Mouse (Mus musculus) forebrain, embryonic 15.5 days (tissue): ENCODE measurements around the gene Arhgap45. TPM values are rescaled to one million over a fixed set of nuclear protein-coding genes. Genes with fewer than 3 reads are reported as not detected.
"Not testable (repeated sequence)": the region's sequence is repeated elsewhere in the genome, so short reads cannot be mapped to it uniquely, and the experiment has no call there.

Source experiments
- ATAC-seq: fragments of 200-750 bp; cut with Nextera tagmentation; replicated peaks from 2 replicates; pipeline ENCODE4 v1.8.0; 2017; ENCODE audit warnings: mild to moderate bottlenecking, moderate TSS enrichment, moderate library complexity
- H3K27ac ChIP-seq: fragments of 300-500 bp; sonication (generic); replicated peaks from 2 replicates; pipeline ENCODE4 v1.5.1; 2015; ENCODE audit warnings: mild to moderate bottlenecking, inconsistent platforms
- H3K27me3 ChIP-seq: fragments of 300-500 bp; sonication (generic); 2 replicates; pipeline ENCODE4 v1.6.1; 2015; ENCODE audit warnings: inconsistent platforms
- H3K36me3 ChIP-seq: fragments of 300-500 bp; sonication (generic); 2 replicates; pipeline ENCODE4 v1.6.1; 2015; ENCODE audit warnings: mild to moderate bottlenecking, inconsistent platforms
- H3K4me1 ChIP-seq: fragments of 300-500 bp; sonication (generic); 2 replicates; pipeline ENCODE4 v1.6.1; 2015; ENCODE audit warnings: inconsistent platforms
- H3K4me2 ChIP-seq: fragments of 300-500 bp; sonication (generic); replicated peaks from 2 replicates; pipeline ENCODE4 v1.6.1; 2015; ENCODE audit warnings: mild to moderate bottlenecking, inconsistent platforms
- H3K4me3 ChIP-seq: fragments of 300-500 bp; sonication (generic); 2 replicates; pipeline ENCODE4 v1.5.1; 2015; ENCODE audit warnings: mild to moderate bottlenecking, inconsistent platforms
- H3K9ac ChIP-seq: fragments of 300-500 bp; sonication (generic); replicated peaks from 2 replicates; pipeline ENCODE4 v1.6.1; 2015; ENCODE audit warnings: mild to moderate bottlenecking, inconsistent platforms
- H3K9me3 ChIP-seq: fragments of 300-500 bp; sonication (generic); 2 replicates; pipeline ENCODE4 v1.6.1; 2016; ENCODE audit warnings: inconsistent platforms
- WGBS: fragments of 180-500 bp; shearing (Covaris S2); methylation state at CpG from one replicate; pipeline ENCODE4 v1.1.7; 2015; ENCODE audit warnings: mixed read lengths; 5-methylcytosine and 5-hydroxymethylcytosine counted together
- polyA plus RNA-seq: library from polyadenylated mRNA; unstranded; fragments of >200 nt; fragmentation: Nextera tagmentation; extraction: Ambion mirVana; gene quantifications from 2 replicates; pipeline ENCODE4 v1.2.1, GENCODE M21; 2015

The Arhgap45 gene
- polyA plus RNA-seq, 1 experiment from 2014 or later = 1.3 TPM

- 77% methylated on average over 20 of the region's 20 CpGs for WGBS
- H3K9me3 ChIP-seq = no peaks in the 10 kb centered on the region
- H3K4me1 ChIP-seq = no peaks in the 10 kb centered on the region
- H3K36me3 ChIP-seq = no peaks in the 10 kb centered on the region
- no peak overlapping the region for H3K9ac ChIP-seq
- H3K27me3 ChIP-seq = no peaks in the 10 kb centered on the region
- no peak overlapping the region for H3K4me3 ChIP-seq
- H3K4me2 ChIP-seq = no peak overlapping the region
- no peak for ATAC-seq
- H3K27ac ChIP-seq = no peak overlapping the region
Observed at GRCm38 (mm10) chr10:80027681-80028520, 11.4 kb downstream of the Arhgap45 start.

DNA sequence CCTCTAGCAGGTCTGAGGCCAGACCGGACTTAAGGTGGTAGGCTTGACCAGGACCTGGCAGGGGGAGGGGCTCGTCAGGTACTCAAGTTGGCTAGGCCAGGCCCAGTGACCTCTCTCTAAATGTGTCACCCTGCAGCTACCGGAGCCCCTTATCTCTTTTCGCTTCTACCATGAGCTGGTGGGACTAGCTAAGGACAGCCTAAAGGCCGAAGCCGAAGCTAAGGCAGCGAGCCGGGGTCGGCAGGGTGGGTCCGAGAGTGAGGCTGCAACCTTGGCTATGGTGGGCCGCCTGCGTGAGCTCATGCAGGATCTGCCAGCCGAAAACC is 12.0 kb downstream of the Arhgap45 start:
- Histone ChIP-seq H3K9me3 (no peaks in the 10 kb centered on the region), H3K4me3 (no peak overlapping the region), H3K4me1 (no peaks in the 10 kb centered on the region), H3K27ac (no peak overlapping the region), H3K9ac (no peak overlapping the region), H3K4me2 (no peak overlapping the region), H3K36me3 (no peaks in the 10 kb centered on the region), H3K27me3 (no peaks in the 10 kb centered on the region)
- 94% methylated on average over 13 of the region's 13 CpGs for WGBS
- ATAC-seq = no peak

GRCm38 (mm10) chr10:80030191-80030590 is 13.7 kb downstream of the Arhgap45 start:
- Histone ChIP-seq H3K4me3 (no peak overlapping the region), H3K9ac (no peak overlapping the region), H3K4me2 (no peak overlapping the region), H3K36me3 (peaks cover 8% of the 10 kb centered on the region; the same call in 1 of the 2 replicates), H3K27ac (no peak overlapping the region), H3K4me1 (no peaks in the 10 kb centered on the region), H3K27me3 (no peaks in the 10 kb centered on the region), H3K9me3 (no peaks in the 10 kb centered on the region)
- no peak for ATAC-seq
- 85% methylated on average over 9 of the region's 9 CpGs for WGBS

GRCm38 (mm10) chr10:80030736-80031135 is 14.3 kb downstream of the Arhgap45 start:
- ATAC-seq = no peak
- WGBS = 83% methylated on average over 17 of the region's 17 CpGs
- Histone ChIP-seq H3K9ac (no peak overlapping the region), H3K4me3 (no peak overlapping the region), H3K4me2 (no peak overlapping the region), H3K4me1 (no peaks in the 10 kb centered on the region), H3K9me3 (no peaks in the 10 kb centered on the region), H3K27me3 (no peaks in the 10 kb centered on the region), H3K36me3 (peaks cover 14% of the 10 kb centered on the region), H3K27ac (no peak overlapping the region)

- Histone ChIP-seq H3K4me3 (no peak overlapping the region), H3K4me1 (peaks cover 3% of the 10 kb centered on the region), H3K9me3 (no peaks in the 10 kb centered on the region), H3K36me3 (peaks cover 35% of the 10 kb centered on the region), H3K27me3 (no peaks in the 10 kb centered on the region), H3K9ac (no peak overlapping the region), H3K27ac (no peak overlapping the region), H3K4me2 (no peak overlapping the region)
- no peak for ATAC-seq
- 78% methylated on average over 5 of the region's 5 CpGs for WGBS
Observed at GRCm38 (mm10) chr10:80032799-80033480, 16.5 kb downstream of the Arhgap45 start.

DNA sequence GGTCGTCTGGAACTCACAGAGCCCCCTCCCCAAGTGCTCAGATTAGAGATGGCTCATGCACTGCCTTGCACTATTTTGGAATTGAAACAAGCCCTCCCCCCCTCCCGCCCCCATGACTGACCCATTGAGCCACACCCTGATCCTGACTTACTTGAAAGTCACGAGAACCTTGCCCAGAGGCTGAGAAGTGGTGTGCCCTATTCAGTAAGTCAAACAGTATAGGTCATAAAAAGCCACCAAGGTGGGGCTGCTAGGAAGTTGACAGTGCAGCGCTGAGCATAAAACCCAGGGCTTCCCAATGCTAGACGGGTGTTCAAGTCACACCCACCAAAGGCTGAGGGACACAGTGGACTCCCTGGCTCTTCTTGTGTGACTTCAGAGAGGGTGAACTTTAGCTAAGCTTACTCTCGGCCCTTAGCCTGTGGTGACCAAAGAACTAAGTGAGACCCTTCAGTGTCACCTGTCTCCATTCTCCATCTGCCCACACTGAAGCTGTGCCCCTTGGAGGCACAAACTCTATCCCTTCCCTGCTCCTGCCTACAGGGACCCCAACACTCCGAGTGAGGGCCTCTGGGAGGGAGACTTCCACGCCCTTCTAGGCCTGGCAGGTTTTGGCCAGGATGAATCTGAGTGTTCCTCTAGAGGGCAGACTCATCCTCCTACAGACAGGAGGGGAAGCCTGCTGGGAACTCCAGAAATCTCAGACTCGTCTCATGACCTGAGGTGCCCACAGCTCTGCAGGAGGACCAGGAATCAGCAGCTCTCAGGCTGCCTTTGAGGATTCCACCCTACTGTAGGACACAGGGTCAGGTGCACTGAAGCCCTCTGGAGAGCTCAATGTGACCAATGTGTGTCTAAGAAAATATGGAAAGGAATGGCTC is 17.3 kb downstream of the Arhgap45 start:
- peak overlapping the region; percentile 13; the same call in 1 of the 2 replicates for H3K27ac ChIP-seq
- H3K36me3 ChIP-seq = peaks cover 36% of the 10 kb centered on the region
- no peaks in the 10 kb centered on the region for H3K9me3 ChIP-seq
- ATAC-seq = no peak
- WGBS = 50% methylated on average over 9 of the region's 9 CpGs
- no peaks in the 10 kb centered on the region for H3K27me3 ChIP-seq
- no peak overlapping the region for H3K4me3 ChIP-seq
- no peak overlapping the region for H3K4me2 ChIP-seq
- H3K4me1 ChIP-seq = peaks cover 11% of the 10 kb centered on the region
- H3K9ac ChIP-seq = no peak overlapping the region

DNA sequence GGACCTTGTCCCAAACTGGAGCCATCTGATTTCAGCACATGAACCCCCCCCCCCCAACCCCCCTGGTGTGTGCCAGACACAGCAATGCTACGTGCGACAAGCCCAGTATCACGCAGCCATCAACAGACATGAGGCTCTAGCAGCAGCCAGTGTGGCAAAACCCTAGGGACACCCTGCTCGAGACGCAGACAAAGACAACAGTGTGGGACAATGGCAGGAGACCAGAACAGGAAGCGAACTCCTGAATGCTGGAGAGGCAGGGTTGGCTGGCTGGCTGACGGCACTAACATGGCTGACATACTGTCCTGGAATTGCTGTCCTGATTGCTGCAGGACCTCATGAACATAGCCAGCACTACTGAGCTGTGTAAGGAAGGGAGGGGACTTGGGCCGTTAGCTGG is 18.7 kb downstream of the Arhgap45 start:
- 80% methylated on average over 8 of the region's 8 CpGs for WGBS
- H3K36me3 ChIP-seq = peaks cover 36% of the 10 kb centered on the region
- H3K4me1 ChIP-seq = peaks cover 17% of the 10 kb centered on the region
- ATAC-seq = no peak
- no peaks in the 10 kb centered on the region for H3K27me3 ChIP-seq
- no peak overlapping the region for H3K4me3 ChIP-seq
- H3K4me2 ChIP-seq = no peak overlapping the region
- no peaks in the 10 kb centered on the region for H3K9me3 ChIP-seq
- H3K9ac ChIP-seq = no peak overlapping the region
- H3K27ac ChIP-seq = no peak overlapping the region

- no peak overlapping the region for H3K9ac ChIP-seq
- H3K27ac ChIP-seq = no peak overlapping the region
- peaks cover 17% of the 10 kb centered on the region for H3K4me1 ChIP-seq
- no peak for ATAC-seq
- no peaks in the 10 kb centered on the region for H3K9me3 ChIP-seq
- no peaks in the 10 kb centered on the region for H3K27me3 ChIP-seq
- no peak overlapping the region for H3K4me2 ChIP-seq
- no peak overlapping the region for H3K4me3 ChIP-seq
- H3K36me3 ChIP-seq = peaks cover 36% of the 10 kb centered on the region
- 90% methylated on average over 5 of the region's 5 CpGs for WGBS
Observed at GRCm38 (mm10) chr10:80035686-80036085, 19.2 kb downstream of the Arhgap45 start.

GRCm38 (mm10) chr10:80036832-80037231 is 20.4 kb downstream of the Arhgap45 start:
- Histone ChIP-seq H3K27me3 (no peaks in the 10 kb centered on the region), H3K27ac (no peak overlapping the region), H3K36me3 (peaks cover 36% of the 10 kb centered on the region), H3K4me1 (peaks cover 17% of the 10 kb centered on the region), H3K4me2 (no peak overlapping the region), H3K9ac (no peak overlapping the region), H3K9me3 (no peaks in the 10 kb centered on the region), H3K4me3 (no peak overlapping the region)
- 91% methylated on average over 13 of the region's 13 CpGs for WGBS
- ATAC-seq = no peak

DNA sequence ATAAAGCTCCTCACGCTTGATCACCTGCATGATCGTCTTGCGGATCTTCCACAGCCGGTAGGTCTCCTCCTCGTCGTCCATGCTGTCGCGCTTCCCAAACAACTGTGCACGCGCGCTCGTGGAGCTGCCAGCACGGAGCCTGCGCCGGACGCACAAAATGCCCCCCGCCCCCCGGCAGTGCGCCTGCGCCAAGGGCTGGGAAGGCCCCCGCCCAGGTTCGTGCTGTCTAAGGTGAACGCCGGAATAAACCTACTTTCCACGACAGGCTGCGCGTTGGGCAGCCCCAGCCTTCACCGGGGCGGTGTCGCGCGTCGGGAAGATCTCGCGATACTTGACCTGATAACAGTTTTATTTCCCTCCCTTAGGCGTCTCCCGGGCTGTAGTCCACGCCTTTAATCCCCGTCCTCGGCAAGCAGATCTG is 23.1 kb downstream of the Arhgap45 start, which contains the start of gene Polr2e:
TSS of gene Polr2e (minus strand) at position 237 of the 421 bp plus-strand sequence.
- Histone ChIP-seq H3K27ac (peak within 1 kb of the TSS; percentile 61), H3K9ac (peak within 1 kb of the TSS; percentile 72), H3K27me3 (no peaks in the 10 kb centered on the region), H3K4me3 (peak within 1 kb of the TSS; percentile 70), H3K4me1 (peaks cover 17% of the 10 kb centered on the region), H3K9me3 (no peaks in the 10 kb centered on the region), H3K4me2 (peak within 1 kb of the TSS; percentile 75), H3K36me3 (peaks cover 34% of the 10 kb centered on the region)
- WGBS = under 1% methylated on average over 40 of the region's 40 CpGs
- ATAC-seq = peak; percentile 98

GRCm38 (mm10) chr10:80041409-80042060 is 25.1 kb downstream of the Arhgap45 start:
- not testable (repeated sequence) for H3K4me2 ChIP-seq, ATAC-seq, H3K4me3 ChIP-seq, H3K27ac ChIP-seq, H3K27me3 ChIP-seq, H3K9me3 ChIP-seq, H3K9ac ChIP-seq
- Histone ChIP-seq H3K4me1 (peaks cover 17% of the 10 kb centered on the region), H3K36me3 (peaks cover 15% of the 10 kb centered on the region)
- 86% methylated on average over 8 of the region's 8 CpGs for WGBS
